Mouse (Mus musculus) liver, postnatal 0 days (tissue): ENCODE results near the gene Cd300c.

Experiments used
- CTCF ChIP-seq: sonication (generic); IDR thresholded peaks from 2 replicates; pipeline ENCODE4 v1.5.1; 2016; ENCODE audit warnings: antibody characterized with exemption, low read depth
- EP300 ChIP-seq: IDR thresholded peaks from 2 replicates; pipeline ENCODE4 v1.6.1; 2016; ENCODE audit warnings: antibody characterized with exemption, low read depth, mild to moderate bottlenecking

- TF ChIP-seq CTCF (no peak), EP300 (no peak)
These were observed 20.8 kb upstream of the Cd300c start, which contains the start of gene Cd300ld for GRCm38 (mm10) chr11:114989793-114990192.
